Mouse (Mus musculus) CH12.LX (cell line): Measurements from ENCODE around the gene Pcdh7. TPM values are rescaled to one million over a fixed set of nuclear protein-coding genes. Genes with fewer than 3 reads are reported as not detected.

ENCODE experiments used
- DNase-seq: peaks from one replicate; pipeline ENCODE4 v3.0.0-alpha.2; 2013; ENCODE audit errors: extremely low read depth
- H3K27ac ChIP-seq: 2 replicates; pipeline ENCODE4 v1.5.1; 2012; ENCODE audit warnings: low read depth, mild to moderate bottlenecking, control low read depth, moderate library complexity; ENCODE audit not compliant: insufficient read depth
- H3K27me3 ChIP-seq: replicated peaks from 2 replicates; pipeline ENCODE3; 2012; ENCODE audit warnings: inconsistent platforms
- H3K36me3 ChIP-seq, 2 experiments: replicated peaks in 1 of 2; 2 replicates each; pipeline versions ENCODE3 to v1.6.1; 2012; ENCODE audit warnings: inconsistent platforms in 1 of 2, low read length in 1 of 2, mild to moderate bottlenecking in 1 of 2, mixed read lengths in 1 of 2, moderate library complexity in 1 of 2; ENCODE audit not compliant: control insufficient read depth in 1 of 2, insufficient read depth in 1 of 2
- H3K4me1 ChIP-seq, 2 experiments: 2 replicates each; pipeline ENCODE4 v1.6.1; 2012; ENCODE audit warnings: inconsistent platforms in 1 of 2, moderate library complexity in 1 of 2; ENCODE audit not compliant: insufficient read depth in 2 of 2, control insufficient read depth in 1 of 2
- H3K4me2 ChIP-seq: 2 replicates; pipeline ENCODE4 v1.6.1; 2012; ENCODE audit warnings: low read depth, mild to moderate bottlenecking, control low read depth; ENCODE audit not compliant: poor library complexity, insufficient read depth, severe bottlenecking
- H3K4me3 ChIP-seq, 3 experiments: fragments of 150-350 bp in 1 of 3; sonication (generic) in 1 of 3; replicated peaks in 1 of 3; 2 replicates each; pipeline versions ENCODE3 to v1.5.1; 2011 to 2012; ENCODE audit warnings: low read depth in 2 of 3, low read length in 2 of 3, mild to moderate bottlenecking in 2 of 3, moderate library complexity in 2 of 3, control low read depth in 1 of 3, improper control_type of control experiment in 1 of 3, inconsistent platforms in 1 of 3, mixed read lengths in 1 of 3; ENCODE audit not compliant: poor library complexity in 1 of 3
- H3K79me2 ChIP-seq: replicated peaks from 2 replicates; pipeline ENCODE4 v1.6.1; 2012; ENCODE audit warnings: mild to moderate bottlenecking, moderate library complexity; ENCODE audit not compliant: control insufficient read depth, poor library complexity, insufficient read depth, severe bottlenecking; ENCODE audit errors: extremely low read depth
- H3K9ac ChIP-seq: 2 replicates; pipeline ENCODE4 v1.6.1; 2012; ENCODE audit warnings: low read depth, mild to moderate bottlenecking, control low read depth, moderate library complexity; ENCODE audit not compliant: insufficient read depth
- H3K9me3 ChIP-seq: replicated peaks from 2 replicates; pipeline ENCODE3; 2012; ENCODE audit warnings: low read length, inconsistent platforms, mixed read lengths
- BHLHE40 ChIP-seq: IDR thresholded peaks from 2 replicates; pipeline ENCODE4 v1.6.1; 2011; ENCODE audit warnings: mild to moderate bottlenecking, low read depth, low read length, improper control_type of control experiment
- CHD2 ChIP-seq: IDR thresholded peaks from 2 replicates; pipeline ENCODE4 v1.6.1; 2011; ENCODE audit warnings: low read length, improper control_type of control experiment
- CTCF ChIP-seq, 2 experiments: IDR thresholded peaks in 1 of 2; conservative IDR thresholded peaks in 1 of 2; 2 replicates each; pipeline ENCODE4 v1.5.1; 2011 to 2012; ENCODE audit warnings: low read depth in 2 of 2, low read length in 2 of 2, improper control_type of control experiment in 1 of 2, inconsistent platforms in 1 of 2, mild to moderate bottlenecking in 1 of 2, moderate library complexity in 1 of 2
- EP300 ChIP-seq: IDR thresholded peaks from 2 replicates; pipeline ENCODE4 v1.6.1; 2011; ENCODE audit warnings: low read length, improper control_type of control experiment
- IRF4 ChIP-seq: IDR thresholded peaks from 2 replicates; pipeline ENCODE4 v1.6.1; 2014; ENCODE audit warnings: low read depth, mild to moderate bottlenecking, inconsistent platforms, low read length, improper control_type of control experiment
- JUN ChIP-seq: IDR thresholded peaks from 2 replicates; pipeline ENCODE4 v1.6.1; 2011; ENCODE audit warnings: low read depth, mild to moderate bottlenecking, low read length, improper control_type of control experiment, moderate library complexity; ENCODE audit not compliant: insufficient read depth
- JUND ChIP-seq: conservative IDR thresholded peaks from 2 replicates; pipeline ENCODE4 v1.6.1; 2011; ENCODE audit warnings: low read depth, low read length, improper control_type of control experiment
- MAFK ChIP-seq: IDR thresholded peaks from 2 replicates; pipeline ENCODE4 v1.6.1; 2011; ENCODE audit warnings: low read length, improper control_type of control experiment; ENCODE audit not compliant: insufficient replicate concordance
- MAX ChIP-seq: IDR thresholded peaks from 2 replicates; pipeline ENCODE4 v1.6.1; 2011; ENCODE audit warnings: low read length, improper control_type of control experiment
- MEF2A ChIP-seq: IDR thresholded peaks from 2 replicates; pipeline ENCODE4 v1.6.1; 2014; ENCODE audit warnings: low read depth, mild to moderate bottlenecking, inconsistent platforms, low read length, improper control_type of control experiment, borderline replicate concordance
- MXI1 ChIP-seq: IDR thresholded peaks from 2 replicates; pipeline ENCODE4 v1.6.1; 2011; ENCODE audit warnings: mild to moderate bottlenecking, low read depth, low read length, improper control_type of control experiment
- NELFE ChIP-seq: IDR thresholded peaks from 2 replicates; pipeline ENCODE4 v1.6.1; 2011; ENCODE audit warnings: low read depth, low read length, improper control_type of control experiment
- NRF1 ChIP-seq: IDR thresholded peaks from 2 replicates; pipeline ENCODE4 v1.6.1; 2014; ENCODE audit warnings: low read depth, mild to moderate bottlenecking, inconsistent platforms, low read length, improper control_type of control experiment, moderate library complexity
- PAX5 ChIP-seq: IDR thresholded peaks from 2 replicates; pipeline ENCODE4 v1.6.1; 2012; ENCODE audit warnings: low read length, inconsistent platforms, mixed read lengths
- POLR2A ChIP-seq: IDR thresholded peaks from 2 replicates; pipeline ENCODE4 v1.6.1; 2011; ENCODE audit warnings: low read depth, mild to moderate bottlenecking, improper control_type of control experiment, low read length
- POLR2AphosphoS2 ChIP-seq: IDR thresholded peaks from 2 replicates; pipeline ENCODE4 v1.6.1; 2011; ENCODE audit warnings: low read depth, low read length, improper control_type of control experiment
- RCOR1 ChIP-seq: conservative IDR thresholded peaks from 2 replicates; pipeline ENCODE4 v1.6.1; 2012; ENCODE audit warnings: low read depth, mild to moderate bottlenecking, inconsistent platforms, low read length, improper control_type of control experiment
- SMC3 ChIP-seq: IDR thresholded peaks from 2 replicates; pipeline ENCODE4 v1.6.1; 2011; ENCODE audit warnings: low read depth, low read length, improper control_type of control experiment
- TBP ChIP-seq: conservative IDR thresholded peaks from 2 replicates; pipeline ENCODE4 v1.6.1; 2011; ENCODE audit warnings: low read depth, low read length, improper control_type of control experiment
- USF2 ChIP-seq: conservative IDR thresholded peaks from 2 replicates; pipeline ENCODE4 v1.6.1; 2011; ENCODE audit warnings: low read depth, low read length, improper control_type of control experiment
- ZKSCAN1 ChIP-seq: IDR thresholded peaks from 2 replicates; pipeline ENCODE4 v1.6.1; 2012; ENCODE audit warnings: low read depth, inconsistent platforms, low read length, improper control_type of control experiment, borderline replicate concordance
- ZMIZ1 ChIP-seq: IDR thresholded peaks from 2 replicates; pipeline ENCODE4 v1.6.1; 2012; ENCODE audit warnings: low read depth, mild to moderate bottlenecking, inconsistent platforms, low read length, improper control_type of control experiment
- ZNF384 ChIP-seq: IDR thresholded peaks from 2 replicates; pipeline ENCODE4 v1.6.1; 2012; ENCODE audit warnings: low read depth, low read length, improper control_type of control experiment, inconsistent platforms
- dilution Hi-C: fragments of 300-500 bp; cut with MboI; formaldehyde crosslinking; loops from 2 replicates; pipeline ENCODE4 v1.14.3; 2020; ENCODE audit warnings: low sequenced_read_pairs; ENCODE audit not compliant: extremely low pct_unique_long_range_greater_than_20kb, extremely low pct_ligation_motif_present
- in situ Hi-C: fragments of 300-500 bp; cut with MboI; formaldehyde crosslinking; loops from 3 replicates; pipeline ENCODE4 v1.14.3; 2019; ENCODE audit warnings: low sequenced_read_pairs, low pct_ligation_motif_present, low pct_unique_long_range_greater_than_20kb, mixed read lengths
- polyA plus RNA-seq: library from polyadenylated mRNA; unstranded; fragments of >175 nt; gene quantifications from 2 replicates; pipeline ENCODE4 v1.2.1, GENCODE M21; 2012; ENCODE audit warnings: low read depth; ENCODE audit not compliant: insufficient read length
- total RNA-seq, 2 experiments: library from RNA; depleted of rRNA; stranded (reverse); fragments of 300-350 nt in 1 of 2; fragments of >200 nt in 1 of 2; gene quantifications; 2 replicates each; pipeline ENCODE4 v1.2.3; 2012 to 2014

Pcdh7 gene
- total and polyA plus RNA-seq, 3 experiments, result not detected

GRCm38 (mm10) chr5:57865256-57865655 lies 147.5 kb downstream of the Pcdh7 start:
- no peak overlapping the region for H3K9ac ChIP-seq
- in situ Hi-C loops, result no loop called here
- DNase-seq, result no peak
- no peaks in the 10 kb centered on the region for H3K79me2 ChIP-seq
- H3K4me3 ChIP-seq, result no peak overlapping the region
- H3K36me3 ChIP-seq, result no peaks in the 10 kb centered on the region
- no peaks in the 10 kb centered on the region for H3K4me1 ChIP-seq
- no peak overlapping the region for H3K27ac ChIP-seq
- dilution Hi-C loops, result no loop called here
- TF ChIP-seq NELFE, result no peak
- TF ChIP-seq IRF4, result no peak
- no peak for TF ChIP-seq POLR2A
- no peak for TF ChIP-seq CTCF (conservative IDR thresholded peaks at IDR 0.05 in 1 of 2, IDR thresholded peaks at IDR 0.05 in 1 of 2; ENCODE audit: low read depth in 2 of 2, low read length in 2 of 2)
- no peak for TF ChIP-seq MAX
- no peak for TF ChIP-seq ZMIZ1
- TF ChIP-seq EP300, result no peak
- TF ChIP-seq POLR2AphosphoS2, result no peak
- TF ChIP-seq JUN, result no peak
- TF ChIP-seq SMC3, result no peak
- TF ChIP-seq USF2, result no peak
- no peak for TF ChIP-seq NRF1
- no peaks in the 10 kb centered on the region for H3K9me3 ChIP-seq
- H3K27me3 ChIP-seq, result no peaks in the 10 kb centered on the region
- no peak overlapping the region for H3K4me2 ChIP-seq

GRCm38 (mm10) chr5:57866097-57866496 lies 148.3 kb downstream of the Pcdh7 start:
- H3K4me1 ChIP-seq, result no peaks in the 10 kb centered on the region
- no peaks in the 10 kb centered on the region for H3K79me2 ChIP-seq
- no peak overlapping the region for H3K27ac ChIP-seq
- H3K27me3 ChIP-seq, result no peaks in the 10 kb centered on the region
- DNase-seq, result no peak
- TF ChIP-seq JUND (no peak), CHD2 (no peak), CTCF (conservative IDR thresholded peaks at IDR 0.05 in 1 of 2, IDR thresholded peaks at IDR 0.05 in 1 of 2; ENCODE audit: low read depth in 2 of 2, low read length in 2 of 2) (no peak), TBP (no peak), MAX (no peak), BHLHE40 (no peak), PAX5 (no peak), ZKSCAN1 (no peak), USF2 (no peak), EP300 (no peak), MAFK (no peak), MXI1 (no peak), POLR2A (no peak), MEF2A (no peak), JUN (no peak), RCOR1 (no peak), ZNF384 (no peak)
- TF ChIP-seq, all 38 proteins: peak for 0
- Histone ChIP-seq H3K9me3 (no peaks in the 10 kb centered on the region), H3K4me2 (no peak overlapping the region), H3K9ac (no peak overlapping the region), H3K36me3 (no peaks in the 10 kb centered on the region), H3K4me3 (no peak overlapping the region)
- in situ Hi-C loops (no loop called here), dilution Hi-C loops (no loop called here)
